Mouse (Mus musculus) A20 (cell line): ENCODE results near the gene Gm21731.
A peak's percentile ranks its signal among the peaks of the same experiment; 100 is the strongest.
"Not testable (repeated sequence)": the region's sequence is repeated elsewhere in the genome, so short reads cannot be mapped to it uniquely, and the experiment has no call there.

ENCODE experiments used
- DNase-seq: peaks from one replicate; pipeline ENCODE4 v3.0.0-alpha.2; 2011; ENCODE audit warnings: low read depth, low spot score

The Gm21731 gene

GRCm38 (mm10) chr13:120238811-120239210 is at the start of gene Gm21731:
Gm21731 (plus strand) TSS chr13:120239111.
- not testable (repeated sequence) for DNase-seq

- peak; percentile 63 for DNase-seq
These were observed 42.6 kb upstream of the Gm21731 start for GRCm38 (mm10) chr13:120196189-120196821.

GRCm38 (mm10) chr13:120215847-120216246 is 23.1 kb upstream of the Gm21731 start, which contains the start of gene Gm21762:
Gm21762 (minus strand) TSS chr13:120215947.
- not testable (repeated sequence) for DNase-seq

- DNase-seq: not testable (repeated sequence)
These were observed 18.0 kb upstream of the Gm21731 start for GRCm38 (mm10) chr13:120220922-120221321.

- not testable (repeated sequence) for DNase-seq
These were observed 15.8 kb upstream of the Gm21731 start for GRCm38 (mm10) chr13:120223012-120223659.

- not testable (repeated sequence) for DNase-seq
These were observed 7.1 kb upstream of the Gm21731 start for GRCm38 (mm10) chr13:120231798-120232197.

GRCm38 (mm10) chr13:120232447-120233049 is 6.4 kb upstream of the Gm21731 start:
- DNase-seq: peak; percentile 53

- peak; percentile 48 for DNase-seq
These were observed 12.5 kb downstream of the Gm21731 start for GRCm38 (mm10) chr13:120251208-120251924.

GRCm38 (mm10) chr13:120258817-120259658 is 20.1 kb downstream of the Gm21731 start:
- peak; percentile 92 for DNase-seq

GRCm38 (mm10) chr13:120259718-120260117 is 20.8 kb downstream of the Gm21731 start:
- DNase-seq: peak; percentile 83

GRCm38 (mm10) chr13:120262870-120263269 is 24.0 kb downstream of the Gm21731 start, which contains the start of gene AF067061:
AF067061 (plus strand) TSS chr13:120263114.
- DNase-seq: not testable (repeated sequence)

GRCm38 (mm10) chr13:120277837-120278236 is 38.9 kb downstream of the Gm21731 start:
- peak; percentile 39 for DNase-seq

- DNase-seq: peak; percentile 27
These were observed 39.9 kb downstream of the Gm21731 start for GRCm38 (mm10) chr13:120278784-120279183.
